Mouse (Mus musculus): ENCODE measurements at regions not wholly inside any gene's neighbourhood (a gene's known extent, or its start where the extent isn't known, plus 50 kb on each side); places are given as distances from the start of the nearest gene placed in this dataset.

DNA sequence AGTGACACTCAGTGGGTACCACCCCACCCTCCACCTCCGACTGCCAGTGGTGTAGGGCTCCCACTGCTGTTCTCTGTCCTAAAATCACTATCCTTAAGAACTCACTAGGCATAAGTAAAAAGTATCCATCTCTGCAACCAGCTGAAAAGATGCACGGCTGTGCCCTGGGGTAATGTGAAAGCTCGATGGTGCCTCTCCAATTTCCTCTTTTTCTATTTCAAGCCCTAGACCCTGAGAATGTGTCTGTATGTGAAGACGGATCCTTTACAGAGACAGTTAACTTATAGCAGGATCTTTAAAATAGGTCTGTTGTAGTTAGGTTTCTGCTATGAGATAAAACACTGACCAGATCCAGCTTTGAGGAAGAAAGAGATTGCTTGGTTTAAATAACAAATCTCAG lies 149.1 kb upstream of the Thbs1 start:
- TF ChIP-seq EP300 (IDR thresholded peaks at IDR 0.05; ENCODE audit: insufficient read depth, low read depth, low read length): no peak
- no peak for TF ChIP-seq POLR2A (IDR thresholded peaks at IDR 0.05; ENCODE audit: insufficient read depth, low read depth, low read length)
